Mouse (Mus musculus): ENCODE data around the gene Ednra. TPM values are rescaled to one million over a fixed set of nuclear protein-coding genes. Genes with fewer than 3 reads are reported as not detected.

Ednra gene
- polyA plus RNA-seq, 1 experiment from 2014 or later = 28.6 TPM

DNA sequence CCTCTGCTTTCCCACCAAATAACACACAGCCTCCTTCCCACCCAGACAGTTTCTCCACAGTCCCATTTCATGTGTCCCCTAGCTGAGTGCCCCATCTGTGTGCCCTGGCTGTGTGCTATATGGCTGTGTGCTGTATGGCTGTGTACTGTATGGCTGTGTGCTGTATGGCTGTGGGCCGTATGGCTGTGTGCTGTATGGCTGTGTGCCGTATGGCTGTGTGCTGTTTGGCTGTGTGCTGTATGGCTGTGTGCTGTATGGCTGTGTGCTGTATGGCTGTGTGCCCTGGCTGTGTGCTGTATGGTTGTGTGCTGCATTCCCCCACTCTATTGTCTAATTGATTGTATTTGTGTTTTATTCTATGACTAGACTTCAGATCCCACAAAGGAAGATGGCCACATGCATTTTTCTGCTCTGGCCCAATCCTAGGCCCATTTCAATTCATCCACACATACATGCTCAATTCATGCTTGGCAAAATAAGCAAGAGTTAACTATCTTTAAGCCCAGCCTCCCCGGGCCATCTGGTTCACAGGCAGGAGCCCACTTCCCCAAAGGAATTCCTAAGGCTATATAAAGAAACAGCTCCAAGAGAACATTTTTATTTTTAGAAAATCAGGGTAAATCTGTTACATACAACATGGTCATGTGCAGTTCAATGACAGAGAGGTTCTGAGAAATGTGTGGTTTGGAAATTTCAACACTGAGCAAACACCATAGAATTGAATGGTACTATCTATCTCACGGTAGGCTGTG, 53.5 kb downstream of the Ednra start:
- H3K4me3 ChIP-seq (ENCODE audit: low read length) = no peak overlapping the region

GRCm38 (mm10) chr8:77667916-77668315, 56.3 kb downstream of the Ednra start:
- H3K9ac ChIP-seq (replicated peaks; ENCODE audit: low read length) = no peak overlapping the region
- ATAC-seq (ENCODE audit: low FRiP score, low TSS enrichment) = no peak
- H3K27ac ChIP-seq (ENCODE audit: low read length) = no peak overlapping the region
- H3K9me3 ChIP-seq (ENCODE audit: low read length) = no peaks in the 10 kb centered on the region
- no peaks in the 10 kb centered on the region for H3K27me3 ChIP-seq (ENCODE audit: insufficient read depth, low read length)
- H3K36me3 ChIP-seq (ENCODE audit: insufficient read depth, low read length) = peaks cover 20% of the 10 kb centered on the region
- 88% methylated on average over 5 of the region's 5 CpGs for WGBS
- H3K4me3 ChIP-seq (ENCODE audit: low read length) = no peak overlapping the region
- H3K4me1 ChIP-seq (ENCODE audit: insufficient read depth, low read length) = no peaks in the 10 kb centered on the region
- H3K4me2 ChIP-seq (replicated peaks; ENCODE audit: low read depth, low read length) = no peak overlapping the region

More for the DNA sequence above, 53.5 kb downstream of the Ednra start:
- Histone ChIP-seq H3K4me1 (ENCODE audit: insufficient read depth, low read length) (no peaks in the 10 kb centered on the region), H3K27ac (ENCODE audit: low read length) (no peak overlapping the region), H3K36me3 (ENCODE audit: insufficient read depth, low read length) (peaks cover 21% of the 10 kb centered on the region), H3K9me3 (ENCODE audit: low read length) (no peaks in the 10 kb centered on the region), H3K27me3 (ENCODE audit: insufficient read depth, low read length) (no peaks in the 10 kb centered on the region), H3K9ac (replicated peaks; ENCODE audit: low read length) (no peak overlapping the region), H3K4me2 (replicated peaks; ENCODE audit: low read depth, low read length) (no peak overlapping the region)
- ATAC-seq (ENCODE audit: low FRiP score, low TSS enrichment) = no peak
- WGBS = 82% methylated on average over 4 of the region's 4 CpGs

DNA sequence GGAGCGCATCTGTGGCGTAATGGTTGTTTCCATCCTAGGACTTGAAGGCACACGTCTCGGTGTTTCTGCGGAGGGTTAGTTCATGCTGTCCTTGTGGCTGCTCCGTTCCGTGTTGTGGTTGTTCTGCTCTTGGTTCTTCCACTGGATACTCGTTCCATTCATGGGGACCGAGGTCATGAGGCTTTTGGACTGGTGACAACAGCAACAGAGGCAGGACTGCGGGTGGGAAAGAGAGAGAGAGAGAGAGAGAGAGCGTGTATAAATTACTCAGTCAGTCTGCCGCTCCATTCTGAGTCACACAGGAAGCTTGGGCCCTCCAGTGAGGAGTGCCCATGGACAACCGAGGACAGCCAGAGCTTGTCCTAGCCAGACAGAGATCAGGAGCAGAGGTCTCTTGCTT, 59.4 kb downstream of the Ednra start:
- no peak for ATAC-seq (ENCODE audit: low FRiP score, low TSS enrichment)
- Histone ChIP-seq H3K4me1 (ENCODE audit: insufficient read depth, low read length) (no peaks in the 10 kb centered on the region), H3K27ac (ENCODE audit: low read length) (no peak overlapping the region), H3K36me3 (ENCODE audit: insufficient read depth, low read length) (peaks cover 20% of the 10 kb centered on the region), H3K4me2 (replicated peaks; ENCODE audit: low read depth, low read length) (no peak overlapping the region), H3K4me3 (ENCODE audit: low read length) (no peak overlapping the region), H3K27me3 (ENCODE audit: insufficient read depth, low read length) (no peaks in the 10 kb centered on the region), H3K9ac (replicated peaks; ENCODE audit: low read length) (no peak overlapping the region), H3K9me3 (ENCODE audit: low read length) (no peaks in the 10 kb centered on the region)
- 88% methylated on average over 13 of the region's 13 CpGs for WGBS

DNA sequence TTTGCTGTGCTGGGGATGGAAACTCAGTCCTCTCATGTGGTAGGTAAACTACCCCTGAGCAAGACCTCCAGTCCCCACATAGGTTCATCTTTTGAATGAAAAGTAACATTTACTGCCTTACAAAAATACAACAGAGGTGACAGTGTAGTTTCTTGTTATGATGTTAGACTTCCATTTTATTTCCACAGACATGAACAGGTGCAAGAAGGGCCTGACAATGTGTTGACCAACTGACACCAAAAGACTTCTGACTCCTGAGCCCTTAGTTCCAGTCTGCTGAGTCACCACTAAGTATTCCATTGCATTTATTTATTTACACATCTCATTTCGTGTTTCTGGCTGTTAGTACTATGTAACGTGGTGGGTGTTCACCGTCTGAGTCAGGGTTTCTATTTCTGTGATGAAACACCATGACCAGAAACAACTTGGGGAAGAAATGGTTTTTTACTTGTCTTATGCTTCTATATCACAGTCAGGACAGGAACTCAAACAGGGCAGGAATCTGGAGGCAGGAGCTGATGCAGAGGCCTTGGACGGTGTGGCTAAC, 64.7 kb downstream of the Ednra start:
- Histone ChIP-seq H3K4me3 (ENCODE audit: low read length) (no peak overlapping the region), H3K9me3 (ENCODE audit: low read length) (no peaks in the 10 kb centered on the region), H3K4me2 (replicated peaks; ENCODE audit: low read depth, low read length) (no peak overlapping the region), H3K36me3 (ENCODE audit: insufficient read depth, low read length) (peaks cover 3% of the 10 kb centered on the region; the same call in 1 of the 2 replicates), H3K27ac (ENCODE audit: low read length) (no peak overlapping the region), H3K9ac (replicated peaks; ENCODE audit: low read length) (no peak overlapping the region), H3K4me1 (ENCODE audit: insufficient read depth, low read length) (no peaks in the 10 kb centered on the region), H3K27me3 (ENCODE audit: insufficient read depth, low read length) (no peaks in the 10 kb centered on the region)
- no peak for ATAC-seq (ENCODE audit: low FRiP score, low TSS enrichment)
- WGBS = 72% methylated on average over 4 of the region's 4 CpGs

- H3K4me2 ChIP-seq (replicated peaks; ENCODE audit: low read depth, low read length) = no peak overlapping the region
- 69% methylated on average over 3 of the region's 3 CpGs for WGBS
- H3K27ac ChIP-seq (ENCODE audit: low read length) = no peak overlapping the region
- no peak overlapping the region for H3K4me3 ChIP-seq (ENCODE audit: low read length)
- no peaks in the 10 kb centered on the region for H3K9me3 ChIP-seq (ENCODE audit: low read length)
- H3K9ac ChIP-seq (replicated peaks; ENCODE audit: low read length) = no peak overlapping the region
- H3K4me1 ChIP-seq (ENCODE audit: insufficient read depth, low read length) = no peaks in the 10 kb centered on the region
- H3K27me3 ChIP-seq (ENCODE audit: insufficient read depth, low read length) = no peaks in the 10 kb centered on the region
- ATAC-seq (ENCODE audit: low FRiP score, low TSS enrichment) = no peak
- no peaks in the 10 kb centered on the region for H3K36me3 ChIP-seq (ENCODE audit: insufficient read depth, low read length)
These were observed 65.9 kb downstream of the Ednra start for GRCm38 (mm10) chr8:77658356-77658755.

DNA sequence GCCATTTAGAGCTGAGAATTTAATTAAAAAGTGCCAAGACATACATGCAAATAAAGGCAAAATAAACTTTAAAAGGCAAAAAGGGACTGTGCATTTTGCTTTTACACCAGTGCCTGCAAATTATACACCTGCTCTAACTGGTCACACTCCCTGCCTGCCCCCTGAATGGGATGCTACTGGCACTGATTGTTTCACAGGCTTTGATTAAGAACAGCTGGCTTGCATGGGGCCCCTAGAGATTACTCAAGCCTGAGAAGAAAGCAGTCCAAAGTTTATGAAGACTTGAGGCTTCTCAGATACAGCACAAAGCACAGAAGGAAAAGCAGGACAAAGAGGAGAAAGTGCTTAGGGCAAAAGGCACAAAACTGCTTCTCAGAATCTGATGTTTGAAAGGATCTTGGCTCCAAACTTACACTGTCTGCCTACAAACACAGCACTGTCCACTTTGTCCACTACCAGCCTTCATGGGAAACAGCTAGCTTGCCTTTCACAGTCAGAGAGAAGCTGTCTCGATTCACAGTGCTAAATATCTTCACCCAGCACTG, 73.5 kb downstream of the Ednra start:
- Histone ChIP-seq H3K27ac (ENCODE audit: low read length) (peak overlapping the region; percentile 73; the same call in 1 of the 2 replicates), H3K9me3 (ENCODE audit: low read length) (no peaks in the 10 kb centered on the region), H3K4me3 (ENCODE audit: low read length) (no peak overlapping the region), H3K9ac (replicated peaks; ENCODE audit: low read length) (no peak overlapping the region), H3K27me3 (ENCODE audit: insufficient read depth, low read length) (no peaks in the 10 kb centered on the region), H3K36me3 (ENCODE audit: insufficient read depth, low read length) (no peaks in the 10 kb centered on the region), H3K4me2 (replicated peaks; ENCODE audit: low read depth, low read length) (no peak overlapping the region), H3K4me1 (ENCODE audit: insufficient read depth, low read length) (no peaks in the 10 kb centered on the region)
- ATAC-seq (ENCODE audit: low FRiP score, low TSS enrichment) = no peak
- WGBS = 25% methylated on average over 1 of the region's 1 CpGs

DNA sequence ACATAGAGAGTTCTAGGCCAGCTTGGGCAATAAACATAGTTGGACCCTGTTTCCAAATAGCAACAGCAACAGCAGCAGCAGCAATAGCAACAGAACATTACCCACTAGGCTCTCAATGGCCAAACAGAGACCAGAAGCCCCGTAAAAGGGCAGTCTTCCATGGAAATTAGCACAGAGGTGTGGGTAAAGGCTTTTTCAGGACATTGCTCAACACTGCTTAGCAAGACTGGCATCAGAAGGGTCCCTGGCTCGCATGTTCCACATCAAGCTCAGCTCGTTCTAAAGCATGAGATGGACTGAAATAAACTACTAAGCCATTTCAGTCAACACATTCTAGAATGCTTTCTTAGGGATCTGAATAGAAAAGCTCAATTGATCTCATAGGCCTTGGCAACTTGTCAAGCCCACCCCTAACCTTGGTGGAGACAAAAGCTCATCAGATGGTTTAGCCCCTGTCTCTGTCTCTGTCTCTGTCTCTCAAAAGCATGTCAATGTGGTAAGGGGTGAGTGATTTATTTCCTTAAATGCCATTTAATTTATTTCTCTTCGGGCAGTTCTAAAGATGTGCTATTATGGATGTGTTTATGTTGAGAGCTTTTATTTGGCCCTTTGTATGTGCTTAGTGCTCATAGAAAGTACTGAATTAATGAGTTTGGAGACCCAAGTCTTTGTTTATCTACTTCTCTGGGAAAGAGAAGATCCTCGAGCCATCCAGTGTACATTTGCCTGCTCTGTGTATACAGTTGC, 84.0 kb downstream of the Ednra start:
- Histone ChIP-seq H3K4me1 (ENCODE audit: insufficient read depth, low read length) (no peaks in the 10 kb centered on the region), H3K9ac (replicated peaks; ENCODE audit: low read length) (no peak overlapping the region), H3K4me3 (ENCODE audit: low read length) (no peak overlapping the region), H3K4me2 (replicated peaks; ENCODE audit: low read depth, low read length) (no peak overlapping the region), H3K27ac (ENCODE audit: low read length) (no peak overlapping the region), H3K36me3 (ENCODE audit: insufficient read depth, low read length) (no peaks in the 10 kb centered on the region), H3K27me3 (ENCODE audit: insufficient read depth, low read length) (no peaks in the 10 kb centered on the region), H3K9me3 (ENCODE audit: low read length) (no peaks in the 10 kb centered on the region)
- ATAC-seq (ENCODE audit: low FRiP score, low TSS enrichment) = no peak
- WGBS = 64% methylated on average over 5 of the region's 5 CpGs

- no peak overlapping the region for H3K4me2 ChIP-seq (replicated peaks; ENCODE audit: low read depth, low read length)
- no peak overlapping the region for H3K9ac ChIP-seq (replicated peaks; ENCODE audit: low read length)
These were observed 86.7 kb downstream of the Ednra start for GRCm38 (mm10) chr8:77637593-77637992.

GRCm38 (mm10) chr8:77634035-77634434, 90.2 kb downstream of the Ednra start:
- H3K27ac ChIP-seq (ENCODE audit: low read length) = no peak overlapping the region
- H3K4me3 ChIP-seq (ENCODE audit: low read length) = no peak overlapping the region
- 77% methylated on average over 5 of the region's 5 CpGs for WGBS
- H3K36me3 ChIP-seq (ENCODE audit: insufficient read depth, low read length) = no peaks in the 10 kb centered on the region
- H3K4me2 ChIP-seq (replicated peaks; ENCODE audit: low read depth, low read length) = no peak overlapping the region
- H3K4me1 ChIP-seq (ENCODE audit: insufficient read depth, low read length) = 0 out of 2 replicates have a peak, but pooled peaks cover 4% of the 10 kb centered on the region
- H3K9me3 ChIP-seq (ENCODE audit: low read length) = no peaks in the 10 kb centered on the region
- no peak overlapping the region for H3K9ac ChIP-seq (replicated peaks; ENCODE audit: low read length)
- H3K27me3 ChIP-seq (ENCODE audit: insufficient read depth, low read length) = no peaks in the 10 kb centered on the region
- no peak for ATAC-seq (ENCODE audit: low FRiP score, low TSS enrichment)

More at GRCm38 (mm10) chr8:77637593-77637992, 86.7 kb downstream of the Ednra start:
- no peak for ATAC-seq (ENCODE audit: low FRiP score, low TSS enrichment)
- no peaks in the 10 kb centered on the region for H3K27me3 ChIP-seq (ENCODE audit: insufficient read depth, low read length)
- 0 out of 2 replicates have a peak, but pooled peaks cover under 1% of the 10 kb centered on the region for H3K4me1 ChIP-seq (ENCODE audit: insufficient read depth, low read length)
- H3K27ac ChIP-seq (ENCODE audit: low read length) = no peak overlapping the region
- no peak overlapping the region for H3K4me3 ChIP-seq (ENCODE audit: low read length)
- H3K36me3 ChIP-seq (ENCODE audit: insufficient read depth, low read length) = no peaks in the 10 kb centered on the region
- H3K9me3 ChIP-seq (ENCODE audit: low read length) = no peaks in the 10 kb centered on the region
- WGBS = 77% methylated on average over 3 of the region's 3 CpGs
